Mouse (Mus musculus): Measurements from ENCODE around the gene Hmgn2.
"Not testable (repeated sequence)": the region's sequence is repeated elsewhere in the genome, so short reads cannot be mapped to it uniquely, and the experiment has no call there.

The Hmgn2 gene

GRCm38 (mm10) chr4:133925204-133925603, 43.2 kb downstream of the Hmgn2 start:
- in situ Hi-C loops (cut with MboI, MseI): no loop called here

GRCm38 (mm10) chr4:133923743-133924142, 44.7 kb downstream of the Hmgn2 start:
- in situ Hi-C loops (cut with MboI, MseI): no loop called here

GRCm38 (mm10) chr4:133918093-133918825, 50.2 kb downstream of the Hmgn2 start:
- in situ Hi-C loops (cut with MboI, MseI): not testable (repeated sequence)

Measured in regulatory T cell (primary cell).